Mouse (Mus musculus) kidney, postnatal 0 days (tissue): ENCODE measurements around the gene Klhl6. TPM values are rescaled to one million over a fixed set of nuclear protein-coding genes. Genes with fewer than 3 reads are reported as not detected.
A peak's percentile ranks its signal among the peaks of the same experiment; 100 is the strongest.

ENCODE experiments used
- ATAC-seq: fragments of 200-750 bp; cut with Nextera tagmentation; replicated peaks from 2 replicates; pipeline ENCODE4 v1.8.0; 2017; ENCODE audit warnings: low read depth, moderate number of reproducible peaks, moderate TSS enrichment, moderate library complexity; ENCODE audit not compliant: low FRiP score
- DNase-seq: peaks from one replicate; pipeline ENCODE4 v3.0.0-alpha.2; 2016; ENCODE audit warnings: low spot score
- H3K27ac ChIP-seq: fragments of 300-500 bp; sonication (generic); 2 replicates; pipeline ENCODE4 v1.5.1; 2014; ENCODE audit warnings: mild to moderate bottlenecking
- H3K27me3 ChIP-seq: fragments of 300-500 bp; sonication (generic); 2 replicates; pipeline ENCODE4 v1.6.1; 2014; ENCODE audit warnings: low read length, mixed read lengths; ENCODE audit not compliant: insufficient read depth
- H3K36me3 ChIP-seq: fragments of 300-500 bp; sonication (generic); 2 replicates; pipeline ENCODE4 v1.6.1; 2014; ENCODE audit warnings: low read length, mixed read lengths; ENCODE audit not compliant: insufficient read depth
- H3K4me1 ChIP-seq: fragments of 300-500 bp; sonication (generic); replicated peaks from 2 replicates; pipeline ENCODE4 v1.6.1; 2014; ENCODE audit warnings: antibody characterized with exemption, low read length, mixed read lengths; ENCODE audit not compliant: insufficient read depth
- H3K4me2 ChIP-seq: fragments of 300-500 bp; sonication (generic); 2 replicates; pipeline ENCODE4 v1.6.1; 2014; ENCODE audit warnings: mild to moderate bottlenecking, low read length, moderate library complexity, mixed read lengths
- H3K4me3 ChIP-seq: fragments of 300-500 bp; sonication (generic); replicated peaks from 2 replicates; pipeline ENCODE4 v1.5.1; 2014; ENCODE audit warnings: low read depth, low read length
- H3K9ac ChIP-seq: fragments of 300-500 bp; sonication (generic); 2 replicates; pipeline ENCODE4 v1.6.1; 2014; ENCODE audit warnings: low read depth, low read length
- H3K9me3 ChIP-seq: fragments of 300-500 bp; sonication (generic); replicated peaks from 2 replicates; pipeline ENCODE4 v1.6.1; 2016; ENCODE audit warnings: low read length, inconsistent platforms, mixed read lengths
- CTCF ChIP-seq: IDR thresholded peaks from 2 replicates; pipeline ENCODE4 v1.5.1; 2016; ENCODE audit warnings: antibody characterized with exemption, low read depth, mild to moderate bottlenecking, moderate library complexity
- WGBS: fragments of 180-500 bp; shearing (Covaris S2); extraction: QIAGEN DNeasy Blood & Tissue Kit; methylation state at CpG from one replicate; pipeline ENCODE4 v1.1.7; 2014; 5-methylcytosine and 5-hydroxymethylcytosine counted together
- polyA plus RNA-seq: library from polyadenylated mRNA; unstranded; fragments of >200 nt; fragmentation: Nextera tagmentation; extraction: Ambion mirVana; gene quantifications from 2 replicates; pipeline ENCODE4 v1.2.1, GENCODE M21; 2015

The Klhl6 gene
- polyA plus RNA-seq, 1 experiment from 2014 or later = 12.2 TPM

GRCm38 (mm10) chr16:19962951-19963350 is 19.9 kb downstream of the Klhl6 start:
- no peak for ATAC-seq
- Histone ChIP-seq H3K9ac (no peak overlapping the region), H3K36me3 (no peaks in the 10 kb centered on the region), H3K4me3 (no peak overlapping the region), H3K27ac (no peak overlapping the region), H3K4me2 (no peak overlapping the region), H3K4me1 (no peaks in the 10 kb centered on the region), H3K27me3 (no peaks in the 10 kb centered on the region), H3K9me3 (no peaks in the 10 kb centered on the region)
- no peak for TF ChIP-seq CTCF
- DNase-seq = no peak
- WGBS = 82% methylated on average over 3 of the region's 3 CpGs

- no peaks in the 10 kb centered on the region for H3K36me3 ChIP-seq
- H3K4me3 ChIP-seq = no peak overlapping the region
- no peak for TF ChIP-seq CTCF
- no peak for ATAC-seq
- no peaks in the 10 kb centered on the region for H3K4me1 ChIP-seq
- no peak overlapping the region for H3K27ac ChIP-seq
- no peak for DNase-seq
- no peak overlapping the region for H3K9ac ChIP-seq
- WGBS = 87% methylated on average over 2 of the region's 2 CpGs
- no peak overlapping the region for H3K4me2 ChIP-seq
- H3K9me3 ChIP-seq = no peaks in the 10 kb centered on the region
- H3K27me3 ChIP-seq = no peaks in the 10 kb centered on the region
Observed at GRCm38 (mm10) chr16:19961070-19961469, 21.8 kb downstream of the Klhl6 start.

DNA sequence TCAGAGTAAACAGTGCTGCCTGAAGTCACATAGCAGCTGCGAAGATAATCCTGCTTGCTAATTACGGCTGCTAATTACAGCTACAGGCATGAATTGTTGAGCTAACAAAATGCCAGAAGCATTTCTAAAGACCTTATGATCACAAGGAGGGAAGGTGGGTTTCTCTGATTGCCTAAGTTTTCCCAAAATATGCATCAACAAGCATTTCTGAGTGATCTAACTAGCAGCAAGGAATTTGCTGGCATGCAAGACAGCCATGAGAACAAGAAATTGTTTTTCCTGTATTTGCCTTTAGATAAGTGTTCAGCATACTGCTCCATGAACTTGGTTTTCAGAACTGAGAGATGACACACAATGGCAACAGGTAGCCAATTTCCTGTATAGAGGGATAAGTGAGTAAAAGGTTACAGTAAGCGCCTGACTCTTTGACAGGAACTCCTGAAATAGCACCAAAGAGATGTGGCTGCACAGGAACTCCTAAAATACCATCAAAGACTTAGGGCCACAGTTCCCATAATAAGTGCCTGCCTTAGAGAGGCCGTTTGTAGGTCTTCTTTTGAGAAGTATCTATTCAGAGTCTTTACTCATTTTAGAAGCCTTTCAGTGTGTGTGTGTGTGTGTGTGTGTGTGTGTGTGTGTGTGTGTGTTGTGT is 22.3 kb downstream of the Klhl6 start:
- H3K27me3 ChIP-seq = no peaks in the 10 kb centered on the region
- no peak overlapping the region for H3K4me3 ChIP-seq
- ATAC-seq (no peak), DNase-seq (no peak)
- H3K36me3 ChIP-seq = no peaks in the 10 kb centered on the region
- no peaks in the 10 kb centered on the region for H3K4me1 ChIP-seq
- no peaks in the 10 kb centered on the region for H3K9me3 ChIP-seq
- H3K9ac ChIP-seq = no peak overlapping the region
- H3K4me2 ChIP-seq = no peak overlapping the region
- 69% methylated on average over 4 of the region's 4 CpGs for WGBS
- TF ChIP-seq CTCF = no peak
- no peak overlapping the region for H3K27ac ChIP-seq

- no peaks in the 10 kb centered on the region for H3K36me3 ChIP-seq
- TF ChIP-seq CTCF = no peak
- DNase-seq (no peak), ATAC-seq (no peak)
- H3K4me3 ChIP-seq = no peak overlapping the region
- no peak overlapping the region for H3K9ac ChIP-seq
- no peaks in the 10 kb centered on the region for H3K4me1 ChIP-seq
- no peak overlapping the region for H3K4me2 ChIP-seq
- 82% methylated on average over 5 of the region's 5 CpGs for WGBS
- no peaks in the 10 kb centered on the region for H3K9me3 ChIP-seq
- H3K27ac ChIP-seq = no peak overlapping the region
- H3K27me3 ChIP-seq = no peaks in the 10 kb centered on the region
Observed at GRCm38 (mm10) chr16:19957051-19957450, 25.8 kb downstream of the Klhl6 start.

GRCm38 (mm10) chr16:19947336-19947735 is 35.5 kb downstream of the Klhl6 start:
- ATAC-seq = no peak
- no peak for TF ChIP-seq CTCF
- WGBS = 85% methylated on average over 3 of the region's 3 CpGs
- Histone ChIP-seq H3K27ac (no peak overlapping the region), H3K36me3 (no peaks in the 10 kb centered on the region), H3K4me2 (no peak overlapping the region), H3K9ac (no peak overlapping the region), H3K9me3 (no peaks in the 10 kb centered on the region), H3K4me3 (no peak overlapping the region), H3K4me1 (no peaks in the 10 kb centered on the region), H3K27me3 (no peaks in the 10 kb centered on the region)
- no peak for DNase-seq

- ATAC-seq = peak; percentile 82; the same call in 1 of the 2 replicates
- H3K4me1 ChIP-seq = no peaks in the 10 kb centered on the region
- no peak overlapping the region for H3K4me3 ChIP-seq
- WGBS = 43% methylated on average over 11 of the region's 11 CpGs
- no peak overlapping the region for H3K27ac ChIP-seq
- TF ChIP-seq CTCF = no peak
- H3K4me2 ChIP-seq = no peak overlapping the region
- no peaks in the 10 kb centered on the region for H3K27me3 ChIP-seq
- H3K36me3 ChIP-seq = no peaks in the 10 kb centered on the region
- no peak overlapping the region for H3K9ac ChIP-seq
- peak; percentile 40 for DNase-seq
- H3K9me3 ChIP-seq = no peaks in the 10 kb centered on the region
Observed at GRCm38 (mm10) chr16:19946578-19947298, 36.1 kb downstream of the Klhl6 start.

DNA sequence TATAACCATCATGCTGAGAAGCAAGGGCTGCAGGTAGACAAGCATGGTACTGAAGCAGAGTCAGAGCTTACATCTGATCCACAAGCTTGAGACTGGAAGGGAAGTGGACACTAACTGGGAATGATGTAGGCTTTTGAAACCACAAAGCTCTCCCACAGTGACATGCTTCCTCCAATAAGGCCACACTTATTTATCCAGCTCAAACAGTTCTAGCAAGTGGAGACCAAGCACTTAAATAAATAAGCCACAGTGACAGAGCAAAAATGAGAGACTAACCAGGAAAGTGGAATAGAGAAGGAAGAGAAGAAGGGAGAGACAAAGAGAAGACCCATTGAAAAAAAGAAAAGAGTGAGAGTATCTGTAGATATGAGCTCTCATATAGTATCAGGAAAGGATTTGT is 62.0 kb downstream of the Klhl6 start:
- no peak overlapping the region for H3K27ac ChIP-seq
- no peak for TF ChIP-seq CTCF
- ATAC-seq (no peak), DNase-seq (no peak)
- no peak overlapping the region for H3K9ac ChIP-seq
- H3K4me2 ChIP-seq = no peak overlapping the region
- H3K36me3 ChIP-seq = no peaks in the 10 kb centered on the region
- no peaks in the 10 kb centered on the region for H3K4me1 ChIP-seq
- H3K27me3 ChIP-seq = no peaks in the 10 kb centered on the region
- no peak overlapping the region for H3K4me3 ChIP-seq
- no peaks in the 10 kb centered on the region for H3K9me3 ChIP-seq
